Mouse (Mus musculus) kidney, postnatal 0 days (tissue): Measurements from ENCODE around the gene Wfs1. TPM values are rescaled to one million over a fixed set of nuclear protein-coding genes. Genes with fewer than 3 reads are reported as not detected.
"Not testable (repeated sequence)": the region's sequence is repeated elsewhere in the genome, so short reads cannot be mapped to it uniquely, and the experiment has no call there.

ENCODE experiments used
- ATAC-seq: fragments of 200-750 bp; cut with Nextera tagmentation; replicated peaks from 2 replicates; pipeline ENCODE4 v1.8.0; 2017; ENCODE audit warnings: low read depth, moderate number of reproducible peaks, moderate TSS enrichment, moderate library complexity; ENCODE audit not compliant: low FRiP score
- DNase-seq: peaks from one replicate; pipeline ENCODE4 v3.0.0-alpha.2; 2016; ENCODE audit warnings: low spot score
- H3K27ac ChIP-seq: fragments of 300-500 bp; sonication (generic); 2 replicates; pipeline ENCODE4 v1.5.1; 2014; ENCODE audit warnings: mild to moderate bottlenecking
- H3K27me3 ChIP-seq: fragments of 300-500 bp; sonication (generic); 2 replicates; pipeline ENCODE4 v1.6.1; 2014; ENCODE audit warnings: low read length, mixed read lengths; ENCODE audit not compliant: insufficient read depth
- H3K36me3 ChIP-seq: fragments of 300-500 bp; sonication (generic); 2 replicates; pipeline ENCODE4 v1.6.1; 2014; ENCODE audit warnings: low read length, mixed read lengths; ENCODE audit not compliant: insufficient read depth
- H3K4me1 ChIP-seq: fragments of 300-500 bp; sonication (generic); replicated peaks from 2 replicates; pipeline ENCODE4 v1.6.1; 2014; ENCODE audit warnings: antibody characterized with exemption, low read length, mixed read lengths; ENCODE audit not compliant: insufficient read depth
- H3K4me2 ChIP-seq: fragments of 300-500 bp; sonication (generic); 2 replicates; pipeline ENCODE4 v1.6.1; 2014; ENCODE audit warnings: mild to moderate bottlenecking, low read length, moderate library complexity, mixed read lengths
- H3K4me3 ChIP-seq: fragments of 300-500 bp; sonication (generic); replicated peaks from 2 replicates; pipeline ENCODE4 v1.5.1; 2014; ENCODE audit warnings: low read depth, low read length
- H3K9ac ChIP-seq: fragments of 300-500 bp; sonication (generic); 2 replicates; pipeline ENCODE4 v1.6.1; 2014; ENCODE audit warnings: low read depth, low read length
- H3K9me3 ChIP-seq: fragments of 300-500 bp; sonication (generic); replicated peaks from 2 replicates; pipeline ENCODE4 v1.6.1; 2016; ENCODE audit warnings: low read length, inconsistent platforms, mixed read lengths
- CTCF ChIP-seq: IDR thresholded peaks from 2 replicates; pipeline ENCODE4 v1.5.1; 2016; ENCODE audit warnings: antibody characterized with exemption, low read depth, mild to moderate bottlenecking, moderate library complexity
- WGBS: fragments of 180-500 bp; shearing (Covaris S2); extraction: QIAGEN DNeasy Blood & Tissue Kit; methylation state at CpG from one replicate; pipeline ENCODE4 v1.1.7; 2014; 5-methylcytosine and 5-hydroxymethylcytosine counted together
- polyA plus RNA-seq: library from polyadenylated mRNA; unstranded; fragments of >200 nt; fragmentation: Nextera tagmentation; extraction: Ambion mirVana; gene quantifications from 2 replicates; pipeline ENCODE4 v1.2.1, GENCODE M21; 2015

Wfs1 gene
- polyA plus RNA-seq, 1 experiment from 2014 or later: 14.2 TPM

- whole genome bisulfite sequencing: 7% methylated on average over 3 of the region's 3 CpGs
- TF ChIP-seq CTCF: peak; percentile 95
Measured at GRCm38 (mm10) chr5:36948831-36949230, 40.2 kb downstream of the Wfs1 start.

GRCm38 (mm10) chr5:36946445-36946844, 42.6 kb downstream of the Wfs1 start:
- Histone ChIP-seq H3K9ac (no peak overlapping the region), H3K9me3 (no peaks in the 10 kb centered on the region), H3K4me1 (0 out of 2 replicates have a peak, but pooled peaks cover 5% of the 10 kb centered on the region), H3K4me3 (no peak overlapping the region), H3K36me3 (no peaks in the 10 kb centered on the region), H3K27ac (no peak overlapping the region), H3K4me2 (no peak overlapping the region), H3K27me3 (no peaks in the 10 kb centered on the region)
- TF ChIP-seq CTCF: peak; percentile 90
- 8% methylated on average over 5 of the region's 5 CpGs for WGBS
- peak; percentile 72 for DNase-seq
- no peak; the same call in 1 of the 2 replicates for ATAC-seq

More at GRCm38 (mm10) chr5:36948831-36949230, 40.2 kb downstream of the Wfs1 start:
- Histone ChIP-seq H3K27ac (no peak overlapping the region), H3K9ac (no peak overlapping the region), H3K4me2 (no peak overlapping the region), H3K9me3 (no peaks in the 10 kb centered on the region), H3K4me1 (0 out of 2 replicates have a peak, but pooled peaks cover 5% of the 10 kb centered on the region), H3K27me3 (no peaks in the 10 kb centered on the region), H3K4me3 (no peak overlapping the region), H3K36me3 (no peaks in the 10 kb centered on the region)
- ATAC-seq (peak; percentile 40), DNase-seq (peak; percentile 79)

GRCm38 (mm10) chr5:36945713-36946112, 43.3 kb downstream of the Wfs1 start:
- no peak for TF ChIP-seq CTCF
- Histone ChIP-seq H3K9me3 (no peaks in the 10 kb centered on the region), H3K27me3 (no peaks in the 10 kb centered on the region), H3K4me1 (0 out of 2 replicates have a peak, but pooled peaks cover 5% of the 10 kb centered on the region), H3K36me3 (no peaks in the 10 kb centered on the region), H3K4me2 (no peak overlapping the region), H3K9ac (no peak overlapping the region), H3K27ac (no peak overlapping the region), H3K4me3 (no peak overlapping the region)
- no peak for ATAC-seq
- no peak for DNase-seq
- WGBS: 84% methylated on average over 2 of the region's 2 CpGs

- no peak overlapping the region for H3K9ac ChIP-seq
- H3K27me3 ChIP-seq: no peaks in the 10 kb centered on the region
- no peak for TF ChIP-seq CTCF
- no peak overlapping the region for H3K4me2 ChIP-seq
- no peaks in the 10 kb centered on the region for H3K9me3 ChIP-seq
- DNase-seq (peak; percentile 65), ATAC-seq (peak; percentile 89)
- no peak overlapping the region for H3K4me3 ChIP-seq
- 19% methylated on average over 8 of the region's 8 CpGs for WGBS
- H3K4me1 ChIP-seq: 0 out of 2 replicates have a peak, but pooled peaks cover 5% of the 10 kb centered on the region
- H3K36me3 ChIP-seq: no peaks in the 10 kb centered on the region
- H3K27ac ChIP-seq: no peak overlapping the region
Measured at GRCm38 (mm10) chr5:36945102-36945701, 43.8 kb downstream of the Wfs1 start.

GRCm38 (mm10) chr5:36944552-36944951, 44.5 kb downstream of the Wfs1 start:
- Histone ChIP-seq H3K4me3 (no peak overlapping the region), H3K9ac (no peak overlapping the region), H3K27ac (no peak overlapping the region), H3K27me3 (no peaks in the 10 kb centered on the region), H3K4me2 (no peak overlapping the region), H3K4me1 (0 out of 2 replicates have a peak, but pooled peaks cover 5% of the 10 kb centered on the region), H3K36me3 (no peaks in the 10 kb centered on the region), H3K9me3 (no peaks in the 10 kb centered on the region)
- ATAC-seq: no peak
- peak; percentile 32 for DNase-seq
- TF ChIP-seq CTCF: no peak
- WGBS: 33% methylated on average over 5 of the region's 5 CpGs

- no peaks in the 10 kb centered on the region for H3K36me3 ChIP-seq
- no peaks in the 10 kb centered on the region for H3K27me3 ChIP-seq
- ATAC-seq: no peak
- WGBS: 93% methylated on average over 2 of the region's 2 CpGs
- 0 out of 2 replicates have a peak, but pooled peaks cover 5% of the 10 kb centered on the region for H3K4me1 ChIP-seq
- no peak for DNase-seq
- H3K9me3 ChIP-seq: no peaks in the 10 kb centered on the region
- H3K9ac ChIP-seq: no peak overlapping the region
- no peak overlapping the region for H3K4me3 ChIP-seq
- no peak overlapping the region for H3K27ac ChIP-seq
- no peak; the same call in 1 of the 2 replicates for TF ChIP-seq CTCF
- H3K4me2 ChIP-seq: no peak overlapping the region
Measured at GRCm38 (mm10) chr5:36942446-36942845, 46.6 kb downstream of the Wfs1 start.

GRCm38 (mm10) chr5:36938991-36939390, 50.0 kb downstream of the Wfs1 start:
- 71% methylated on average over 2 of the region's 2 CpGs for WGBS
- not testable (repeated sequence) for H3K9me3 ChIP-seq, H3K9ac ChIP-seq, H3K4me1 ChIP-seq, H3K36me3 ChIP-seq, H3K27ac ChIP-seq, H3K27me3 ChIP-seq, H3K4me3 ChIP-seq, ATAC-seq, DNase-seq, H3K4me2 ChIP-seq
